Mouse (Mus musculus) ES-E14 (cell line): Measurements from ENCODE around the gene Samd7.
"Not testable (repeated sequence)": the region's sequence is repeated elsewhere in the genome, so short reads cannot be mapped to it uniquely, and the experiment has no call there.

Source experiments
- CHD2 ChIP-seq: IDR thresholded peaks from 2 replicates; pipeline ENCODE4 v1.6.1; 2014; ENCODE audit warnings: mild to moderate bottlenecking, low read depth, low read length, inconsistent platforms
- HCFC1 ChIP-seq: IDR thresholded peaks from 2 replicates; pipeline ENCODE4 v1.6.1; 2012; ENCODE audit warnings: low read length, inconsistent platforms, borderline replicate concordance; ENCODE audit not compliant: insufficient read depth

- not testable (repeated sequence) for TF ChIP-seq HCFC1, CHD2
These were observed 46.2 kb upstream of the Samd7 start, which contains the start of gene Lrrc31 for GRCm38 (mm10) chr3:30699711-30700505.
